Mouse (Mus musculus): ENCODE measurements at regions not wholly inside any gene's neighbourhood (a gene's known extent, or its start where the extent isn't known, plus 50 kb on each side); places are given as distances from the start of the nearest gene placed in this dataset.

DNA sequence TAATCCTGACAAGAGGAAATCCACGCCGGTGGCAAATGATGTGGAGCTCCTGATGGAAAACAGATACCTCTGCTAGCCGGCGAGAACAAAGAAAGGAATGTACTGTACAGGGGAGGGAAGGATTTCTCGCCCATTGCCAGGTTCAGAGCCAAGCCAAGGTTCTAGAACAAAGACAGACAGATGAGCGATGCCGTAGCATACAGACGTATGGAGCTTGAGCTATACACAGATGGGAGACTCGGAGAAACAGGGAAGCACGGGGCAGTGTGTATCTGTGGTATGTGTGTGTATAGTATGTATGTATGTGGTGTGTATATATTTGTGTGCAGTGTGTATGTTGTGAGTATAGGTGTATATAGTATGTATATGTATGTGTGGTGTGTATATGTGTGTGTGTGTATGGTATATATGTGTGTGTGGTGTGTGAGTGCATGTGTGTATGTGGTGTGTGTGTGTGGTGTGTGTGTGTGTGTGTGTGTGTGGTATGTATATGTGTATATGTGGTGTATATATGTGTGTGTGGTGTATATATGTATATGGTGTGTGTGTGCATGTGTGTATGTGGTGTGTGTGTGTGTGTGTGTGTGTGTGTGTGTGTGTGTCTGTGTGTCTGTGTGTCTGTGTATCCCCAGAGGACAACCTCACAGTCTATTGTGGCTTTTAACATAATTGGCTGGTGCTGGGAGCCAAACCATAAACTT, 140.6 kb downstream of the Cand1 start:
- TF ChIP-seq CTCF (IDR thresholded peaks at IDR 0.05; ENCODE audit: extremely low read depth, insufficient read length, insufficient replicate concordance, low read depth, low read length) (no peak), POLR2A (IDR thresholded peaks at IDR 0.05; ENCODE audit: low read depth, low read length) (no peak)
